Mouse (Mus musculus) naive thymus-derived CD4-positive, alpha-beta T cell, adult 5 months (primary cell): ENCODE results near the gene Vash1. TPM values are rescaled to one million over a fixed set of nuclear protein-coding genes. Genes with fewer than 3 reads are reported as not detected.

ENCODE experiments used
- polyA plus RNA-seq: library from polyadenylated mRNA; unstranded; fragments of 100-300 nt; shearing (Covaris generic); gene quantifications from one replicate; pipeline ENCODE4 v1.2.1, GENCODE M21; 2017

Vash1 gene
- 0.14 TPM for polyA plus RNA-seq

DNA sequence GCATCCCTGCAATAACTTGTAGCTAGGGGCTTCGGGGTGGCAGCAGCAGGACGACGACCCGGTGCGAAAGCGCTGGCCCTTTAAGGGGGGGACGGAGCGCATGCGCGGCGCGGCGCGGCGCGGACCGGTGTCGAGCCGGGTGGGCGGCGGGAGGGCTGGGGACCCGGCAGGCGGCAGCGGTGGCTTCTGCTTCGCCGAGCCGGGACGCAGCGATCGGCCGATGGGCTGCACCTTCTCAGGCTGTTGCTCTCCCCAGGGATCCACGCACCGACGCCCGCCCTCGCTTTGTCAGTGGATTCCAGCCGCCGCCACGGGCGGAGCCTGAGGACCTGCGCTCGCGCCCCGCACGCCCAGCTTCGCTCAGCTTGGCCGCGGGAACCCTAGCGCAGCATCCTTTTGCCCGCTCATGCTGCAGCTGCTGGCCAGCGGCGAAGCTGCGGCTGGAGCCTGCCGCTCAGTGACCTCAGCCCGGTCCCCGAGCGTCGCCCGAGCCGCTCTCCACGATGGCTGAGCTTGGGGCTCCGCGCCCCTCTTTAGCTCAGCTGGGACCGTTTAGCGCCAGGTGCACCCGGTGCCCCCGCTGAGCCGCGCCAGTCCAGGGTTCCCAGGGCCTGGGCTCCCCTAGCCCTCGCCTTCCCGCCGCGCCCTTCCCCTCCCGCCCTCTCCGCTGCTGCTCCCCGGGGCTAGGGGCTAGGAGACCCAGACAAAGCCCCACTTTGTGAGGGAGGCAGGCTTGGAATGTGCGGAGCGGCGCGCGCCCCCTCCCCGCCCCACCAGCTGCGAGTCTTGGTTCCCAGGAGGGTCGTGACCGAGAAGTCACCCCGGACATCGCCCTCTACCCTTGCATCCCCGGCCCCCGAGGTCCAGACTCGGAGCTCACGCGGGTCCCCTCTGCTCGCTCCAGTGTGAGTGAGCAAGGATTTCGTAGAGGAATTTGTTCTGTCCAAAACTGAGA, at the start of gene Vash1:
Gene Vash1, plus strand, starts transcription at position 110 of the 955 bp plus-strand sequence.

DNA sequence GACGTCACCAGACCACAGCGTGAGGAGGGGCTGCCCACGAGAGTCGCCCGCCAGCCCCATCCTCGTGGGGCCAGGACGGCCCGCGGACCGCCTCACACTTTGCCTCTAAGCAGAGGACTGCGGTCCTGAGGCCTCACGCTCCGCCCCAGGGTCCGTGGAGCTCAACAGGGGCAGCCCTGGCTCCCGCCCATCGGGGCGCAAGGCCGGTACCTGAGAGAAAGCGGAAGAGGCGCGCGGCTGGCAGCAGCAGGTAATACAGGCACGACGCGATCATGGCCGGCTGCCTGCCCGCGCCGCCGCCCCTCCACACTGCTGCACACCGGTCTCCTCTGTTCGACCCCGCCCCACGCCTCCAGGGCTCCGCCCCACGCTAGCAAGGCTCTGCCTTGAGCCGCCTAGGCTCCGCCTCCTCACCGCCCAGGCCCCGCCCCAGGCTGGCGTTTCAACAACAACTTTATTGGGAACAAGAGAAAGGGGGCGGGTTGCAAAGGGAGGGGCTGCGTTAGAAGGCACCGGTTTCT, 47.7 kb downstream of the Vash1 start, which contains the start of gene Angel1:
Gene Angel1, minus strand, starts transcription at position 341 of the 521 bp plus-strand sequence.

DNA sequence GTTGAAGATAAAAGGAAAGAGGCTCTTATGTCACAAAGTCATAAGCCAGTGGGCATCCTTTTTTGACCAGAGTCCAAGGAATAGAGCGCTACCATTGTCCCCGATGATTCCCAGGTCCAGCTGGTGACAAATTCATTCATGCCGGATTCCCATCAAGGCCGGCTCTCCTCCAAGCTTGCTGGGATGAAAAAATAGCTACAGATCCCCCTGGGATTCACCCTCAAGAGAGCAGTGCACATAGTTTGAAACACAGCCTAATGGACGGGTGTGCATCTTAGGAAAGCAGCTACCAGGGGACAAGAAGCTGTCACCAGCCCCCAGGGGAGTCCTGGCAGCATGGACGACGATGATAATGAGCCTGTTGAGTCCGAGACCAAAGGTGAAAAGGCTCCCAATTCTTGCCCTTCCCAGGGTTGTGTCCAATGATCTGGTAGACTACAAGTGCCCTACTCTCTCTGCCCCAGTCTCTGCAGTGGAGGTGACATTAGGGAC, 55.9 kb downstream of the Vash1 start, which contains the start of gene Lrrc74a:
Gene Lrrc74a, plus strand, starts transcription at position 51 of the 492 bp plus-strand sequence.

Other genes starting within 250 kb of the Vash1 start
- 23.2 TPM for gene Angel1, start 47.8 kb downstream of the Vash1 start, polyA plus RNA-seq
- gene Lrrc74a, start 55.7 kb downstream of the Vash1 start, polyA plus RNA-seq, result not detected
- gene Irf2bpl, start 206.1 kb downstream of the Vash1 start, polyA plus RNA-seq, result 119 TPM